Mouse (Mus musculus) mature B cell (primary cell): Measurements from ENCODE around the gene Cacng1.

Source experiments
- in situ Hi-C: fragments of 300-500 bp; cut with MboI; formaldehyde crosslinking; loops from 2 replicates; pipeline ENCODE4 v1.14.3; 2019

The Cacng1 gene

DNA sequence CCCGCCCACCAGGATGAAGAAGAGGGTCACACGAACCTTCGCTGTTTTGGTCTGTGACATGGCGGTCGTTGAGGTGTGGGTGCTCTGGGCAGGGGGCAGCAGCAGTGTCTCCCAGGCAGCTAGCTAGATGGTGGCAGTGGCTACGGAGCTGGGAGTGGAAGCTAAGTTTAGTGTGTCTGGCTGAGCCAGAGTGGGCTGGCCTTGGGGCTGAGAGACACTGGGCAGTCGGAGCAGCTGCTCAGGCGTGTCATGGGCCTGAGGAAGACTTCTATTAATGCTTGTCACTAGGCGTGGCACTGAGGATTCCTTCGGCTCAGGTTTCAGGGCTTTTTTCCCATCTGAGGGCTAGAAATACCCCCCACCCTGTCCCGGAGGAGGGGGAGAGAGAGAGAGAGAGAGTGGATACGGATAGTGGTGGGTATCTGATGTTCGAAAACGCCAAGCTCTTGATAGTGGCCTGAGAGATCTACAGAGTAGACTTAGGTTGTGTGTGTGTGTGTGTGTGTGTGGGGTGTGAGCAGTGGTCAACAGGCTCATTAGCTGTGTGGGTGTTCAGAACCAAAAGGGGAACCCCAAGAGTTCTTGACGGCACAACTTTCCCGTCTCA, at the start of gene Cacng1:
Gene Cacng1 (minus strand): TSS at position 191 of the 607 bp plus-strand sequence.
- in situ Hi-C loops, result no loop called here

DNA sequence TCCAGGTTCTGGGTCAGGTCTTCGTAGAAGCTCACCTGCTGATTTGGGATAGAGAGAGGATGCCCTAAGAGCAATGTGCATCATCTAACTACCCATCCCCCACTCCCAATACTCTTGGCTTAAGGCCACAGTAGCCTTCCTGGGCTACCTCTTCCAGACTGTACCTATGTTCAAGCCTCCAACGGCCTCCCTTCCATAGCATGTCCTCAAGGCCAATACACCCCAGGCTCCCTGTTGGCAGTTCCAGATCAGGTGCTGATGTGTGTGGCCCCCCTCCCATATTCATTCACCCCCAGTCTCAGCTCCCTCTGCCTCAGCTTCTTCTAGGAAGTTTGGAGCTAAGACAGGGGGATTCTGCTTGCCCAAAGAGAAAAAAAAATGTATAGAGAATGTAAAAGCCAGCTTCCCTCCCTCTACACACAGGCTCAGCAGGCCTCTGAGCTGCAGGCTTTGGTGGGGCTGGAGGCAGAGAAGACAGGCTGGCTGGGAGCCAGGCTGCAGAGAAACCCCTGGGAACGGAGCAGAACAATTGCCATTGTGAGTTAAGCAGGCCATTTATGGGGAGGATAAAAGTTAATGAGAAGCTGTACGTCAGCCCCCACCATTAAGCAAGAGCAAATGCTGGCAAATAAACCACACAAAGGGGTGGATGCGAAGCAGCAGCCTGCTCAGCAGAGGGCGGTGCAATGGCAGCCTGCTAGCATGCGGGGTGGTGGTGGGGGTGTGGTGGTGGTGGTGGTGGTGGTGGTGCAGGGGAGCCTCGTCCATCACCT, 46.6 kb upstream of the Cacng1 start:
- in situ Hi-C loops, result no loop called here

DNA sequence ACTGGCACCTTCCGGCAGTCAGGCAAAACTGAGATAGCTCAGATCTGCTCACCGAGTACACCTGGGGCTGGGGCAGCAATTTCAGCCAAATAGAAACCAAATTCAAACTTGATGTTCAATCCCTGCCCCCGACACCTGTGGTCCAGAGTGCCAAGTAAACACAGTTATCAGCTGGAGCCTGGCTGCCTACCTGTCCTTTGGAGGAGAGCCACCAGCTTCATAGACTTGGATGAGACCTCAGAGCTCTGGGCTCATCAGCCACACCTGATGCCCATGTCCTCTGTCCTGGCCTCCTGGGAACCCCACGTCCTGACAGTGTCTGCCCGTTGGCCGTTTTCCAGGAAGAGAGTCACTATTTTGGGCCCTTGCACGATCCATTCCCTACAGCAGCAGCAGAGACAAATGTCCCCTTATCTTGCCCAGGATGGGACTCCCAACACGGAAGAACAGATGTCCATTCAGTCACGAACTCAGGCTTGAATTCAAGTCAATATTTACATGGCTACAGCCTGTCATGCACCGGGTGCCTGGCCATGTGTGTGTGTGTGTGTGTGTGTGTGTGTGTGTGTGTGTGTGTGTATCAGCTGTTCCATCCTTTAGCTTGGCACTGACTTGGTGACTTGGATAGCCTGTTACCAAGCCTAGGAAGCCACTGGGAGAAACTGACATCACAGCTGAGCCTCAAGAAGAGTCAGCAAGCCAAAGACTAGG, 45.6 kb upstream of the Cacng1 start:
- in situ Hi-C loops, result no loop called here

DNA sequence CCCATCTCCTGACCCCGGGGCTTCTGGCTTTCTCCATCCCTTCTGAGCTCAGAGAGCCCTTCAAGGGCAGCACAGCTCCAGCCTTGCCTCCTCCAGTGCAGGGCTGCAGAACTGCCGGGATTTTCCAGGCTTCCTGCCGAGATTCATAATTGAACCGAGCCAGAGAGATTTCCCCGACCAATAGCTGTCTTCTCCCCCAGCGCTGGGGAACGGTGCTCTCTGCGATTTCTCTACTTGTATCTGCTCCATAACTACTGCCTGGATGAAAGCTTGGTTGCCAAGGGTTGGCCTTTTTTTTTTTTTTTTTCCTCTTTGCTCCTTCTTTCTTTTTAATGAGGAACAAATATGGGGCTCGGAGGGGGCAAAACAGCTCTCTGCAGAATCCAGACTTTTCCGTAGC, 43.7 kb upstream of the Cacng1 start:
- in situ Hi-C loops, result no loop called here

DNA sequence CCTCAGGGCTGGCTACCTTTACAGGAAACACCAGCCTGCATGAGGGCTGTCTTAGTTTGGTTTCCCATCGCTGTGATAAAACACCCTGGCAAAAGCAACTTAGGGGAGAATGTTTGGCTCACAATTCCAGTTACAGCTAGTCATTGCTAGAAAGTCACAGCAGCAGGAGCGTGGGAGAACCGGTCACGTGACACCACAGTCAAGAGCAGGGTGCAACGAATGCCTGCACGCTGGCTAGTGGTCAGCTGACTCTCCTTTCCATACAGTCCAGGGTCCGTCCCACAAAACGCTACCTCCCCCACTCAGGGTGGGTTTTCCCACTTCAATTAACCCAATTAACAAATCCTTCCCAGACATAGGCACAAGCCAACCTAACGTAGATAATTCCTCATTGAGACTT, 43.2 kb upstream of the Cacng1 start:
- in situ Hi-C loops, result no loop called here

DNA sequence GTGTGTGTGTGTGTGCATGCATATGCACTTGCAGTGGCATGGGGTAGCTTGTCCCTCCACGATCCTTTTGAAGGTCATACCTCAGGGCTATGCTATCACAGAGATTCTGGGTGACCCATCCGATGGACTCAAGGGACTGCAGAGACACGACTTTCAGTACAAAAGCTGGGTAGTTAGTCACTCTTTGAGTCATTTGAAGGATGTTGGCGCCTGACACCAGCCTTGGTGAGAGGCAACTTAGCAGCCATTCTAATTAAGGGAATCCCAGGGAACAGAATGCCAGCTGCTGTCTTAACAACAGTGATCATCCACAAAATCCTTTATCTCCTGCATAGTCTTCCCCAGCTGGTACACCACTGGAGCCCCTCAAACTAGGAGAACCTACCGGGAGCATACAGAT, 32.8 kb upstream of the Cacng1 start:
- in situ Hi-C loops, result no loop called here

DNA sequence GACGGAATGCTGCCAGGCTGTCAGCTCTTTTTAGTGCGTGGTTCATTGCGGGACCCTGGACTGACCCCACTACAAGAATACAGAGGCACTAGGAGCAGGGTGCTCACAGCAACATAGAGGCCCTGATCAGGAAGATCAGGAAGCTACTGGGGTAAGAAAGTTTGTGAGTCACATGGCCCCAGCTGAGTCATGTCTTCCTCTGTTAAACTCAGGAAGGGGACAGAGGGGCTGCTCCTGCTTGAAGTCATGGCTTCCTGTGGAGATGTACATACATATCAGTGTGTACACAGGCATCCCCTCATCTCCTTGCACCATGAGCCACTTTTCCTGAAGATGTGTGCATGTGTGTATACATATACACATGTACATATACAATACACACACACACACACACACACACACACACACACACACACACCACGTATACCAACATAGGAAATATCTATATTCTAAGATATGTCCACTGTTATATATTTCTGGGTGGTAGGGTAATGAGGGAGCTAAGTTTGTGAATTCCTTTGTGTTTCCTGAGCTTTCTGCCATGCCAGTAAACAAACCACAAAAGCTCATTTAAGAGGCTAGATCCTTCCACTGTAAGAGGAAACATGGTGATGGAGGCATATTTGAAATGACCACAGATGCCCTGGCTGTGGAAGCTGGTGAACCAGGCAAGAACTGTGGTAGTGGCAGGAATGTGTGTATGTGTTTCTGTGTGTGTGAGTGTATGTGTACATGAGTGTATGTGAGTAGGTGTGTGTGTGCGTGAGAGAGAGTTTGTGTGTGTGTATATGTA, 32.1 kb upstream of the Cacng1 start:
- in situ Hi-C loops, result no loop called here

DNA sequence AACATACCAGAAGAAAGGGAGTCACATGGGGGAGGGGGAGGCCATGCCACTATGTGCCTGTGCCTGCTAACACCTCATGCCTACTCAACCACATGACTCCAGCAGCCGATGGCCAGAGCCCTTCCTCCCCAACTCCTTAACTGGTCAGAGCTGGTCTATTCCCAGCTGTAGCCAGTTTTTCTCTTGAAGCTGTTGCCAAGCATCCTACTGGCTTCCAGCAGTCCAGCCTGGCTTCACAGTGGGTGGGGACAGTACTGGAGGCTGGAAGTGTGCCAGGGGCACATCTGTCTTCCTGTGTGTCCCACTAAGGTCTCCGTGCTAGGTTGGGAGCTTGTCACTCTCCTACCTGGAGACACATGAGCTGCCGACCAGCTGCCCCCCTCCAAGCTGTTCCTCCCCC, 26.8 kb upstream of the Cacng1 start:
- in situ Hi-C loops, result no loop called here

DNA sequence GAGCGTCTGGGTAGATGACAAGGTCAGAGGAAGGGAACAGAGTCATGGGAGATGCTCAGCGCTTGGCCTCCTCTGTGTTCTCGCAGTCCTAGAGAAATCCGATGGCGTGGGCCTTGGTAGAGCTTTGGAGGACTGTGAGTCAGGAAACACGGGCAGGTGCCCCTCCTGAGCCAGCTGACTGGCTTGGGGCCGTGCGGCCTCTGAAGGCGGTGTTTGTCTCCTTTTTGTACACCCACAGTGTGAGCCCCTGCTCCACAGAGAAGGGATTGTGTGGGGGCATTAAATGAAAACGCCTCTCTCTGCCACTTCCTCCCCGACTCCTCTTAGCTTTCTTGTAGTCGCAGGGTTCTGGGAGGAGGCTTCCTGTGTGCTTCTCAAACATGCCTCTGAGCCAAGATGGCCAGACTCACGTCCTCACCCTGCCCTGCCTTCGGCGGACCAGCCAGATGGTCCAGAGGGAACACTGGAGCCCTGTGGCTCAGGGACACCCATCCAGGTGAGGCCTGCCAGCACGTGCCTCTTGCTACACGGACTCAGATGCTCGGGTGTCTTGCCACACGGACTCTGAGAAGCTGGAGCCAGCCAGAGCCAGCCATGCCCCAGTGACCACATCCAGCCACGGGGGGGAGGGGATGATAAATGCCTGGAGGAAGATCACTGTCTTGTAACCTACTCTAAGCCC, 22.2 kb upstream of the Cacng1 start:
- in situ Hi-C loops, result no loop called here

DNA sequence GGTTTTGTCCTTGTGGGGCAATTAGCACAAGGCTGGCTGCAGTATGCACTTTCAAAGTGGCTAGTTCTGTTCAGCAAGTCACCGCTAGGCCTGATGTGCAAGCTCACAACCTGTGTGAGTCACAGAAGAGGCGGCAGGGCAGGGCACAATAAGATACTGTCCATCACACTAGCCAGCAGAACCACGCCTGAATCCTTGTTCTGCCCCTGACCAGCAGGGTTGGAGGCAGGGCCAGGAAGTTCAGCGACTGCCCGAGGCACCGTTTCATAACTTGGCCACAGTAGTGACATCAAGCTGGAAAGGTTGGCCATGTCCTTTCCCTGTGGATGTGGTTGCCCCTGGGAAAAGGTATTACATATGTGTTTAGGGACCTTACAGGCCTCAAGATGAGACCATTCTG, 21.6 kb upstream of the Cacng1 start:
- in situ Hi-C loops, result no loop called here

DNA sequence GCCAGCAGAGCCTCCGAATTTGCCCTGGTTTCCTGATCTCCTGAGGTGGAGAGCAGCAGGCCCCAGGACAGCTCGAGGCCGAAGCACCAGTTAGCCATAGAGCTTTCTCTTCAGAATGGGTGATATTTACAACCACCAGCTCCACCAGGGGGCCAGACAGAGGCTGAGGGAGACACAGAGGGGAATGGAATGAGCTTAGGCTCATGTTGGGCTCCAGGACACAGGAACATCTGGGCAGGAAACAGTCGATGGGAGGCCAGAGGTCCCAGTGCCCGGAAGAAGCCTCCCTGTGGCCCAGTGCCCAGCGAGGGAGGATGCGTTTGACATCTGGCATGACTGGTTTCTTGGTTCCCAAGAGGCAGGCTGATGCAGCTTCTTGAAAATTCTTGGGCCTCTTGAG, 17.8 kb upstream of the Cacng1 start:
- in situ Hi-C loops, result no loop called here

DNA sequence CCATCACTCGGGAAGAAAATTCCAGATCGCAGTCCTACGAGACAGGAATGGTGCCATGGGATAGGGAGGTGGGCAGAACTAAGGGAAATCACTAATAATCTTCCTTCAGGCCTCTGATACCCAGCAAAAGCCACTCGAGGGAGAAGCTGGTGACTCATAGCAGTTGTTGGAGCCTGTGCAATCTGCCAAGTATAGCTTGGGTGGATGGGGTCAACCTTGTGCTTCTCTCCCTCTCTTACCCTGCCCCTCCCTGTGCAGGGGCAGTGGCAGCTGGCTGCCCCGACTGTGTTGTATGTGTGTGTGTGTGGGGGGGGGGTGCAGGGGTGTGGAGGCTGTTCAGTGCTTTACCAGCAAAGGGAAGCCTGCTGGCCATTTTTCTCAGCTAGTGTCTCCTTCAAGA, 15.2 kb upstream of the Cacng1 start:
- in situ Hi-C loops, result no loop called here

DNA sequence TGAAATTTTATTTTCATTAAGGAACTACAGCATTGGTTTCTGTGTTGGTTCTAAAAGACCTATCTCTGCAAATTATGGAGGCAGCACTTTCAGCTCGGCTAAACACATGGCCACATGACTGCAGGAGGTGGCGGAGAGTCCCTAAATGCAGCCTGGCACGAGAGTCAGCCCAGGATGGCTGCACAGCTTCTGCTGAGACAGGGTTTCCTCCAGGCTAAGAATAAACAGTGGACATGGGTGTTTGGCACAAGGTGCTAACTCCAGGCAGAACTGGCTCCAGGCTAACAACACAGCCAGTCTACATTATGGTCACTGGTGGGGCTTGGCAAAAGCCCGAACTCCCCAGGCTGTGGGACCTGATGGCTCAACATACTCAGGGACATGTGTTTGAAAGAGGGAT, 14.6 kb upstream of the Cacng1 start:
- in situ Hi-C loops, result no loop called here

DNA sequence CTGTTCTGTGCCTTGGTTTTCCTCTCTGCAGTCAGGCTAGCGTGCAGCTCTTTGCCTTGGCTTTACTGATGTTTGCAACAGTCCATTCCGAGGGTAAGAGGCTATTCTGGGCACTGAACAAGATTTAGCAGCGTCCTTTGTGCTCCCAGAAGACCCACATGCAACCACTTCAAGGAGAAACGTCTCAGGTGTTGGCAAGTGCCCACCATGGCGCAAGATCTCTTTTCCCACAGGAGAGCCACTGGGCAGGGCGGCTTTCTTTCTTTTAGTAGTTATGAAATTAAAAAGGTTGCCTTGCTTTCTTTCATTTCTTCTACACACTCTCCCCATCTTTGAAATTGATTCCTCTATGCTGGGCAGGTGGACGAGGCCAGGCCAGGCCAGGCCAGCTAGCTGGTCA, 12.8 kb upstream of the Cacng1 start:
- in situ Hi-C loops, result no loop called here

DNA sequence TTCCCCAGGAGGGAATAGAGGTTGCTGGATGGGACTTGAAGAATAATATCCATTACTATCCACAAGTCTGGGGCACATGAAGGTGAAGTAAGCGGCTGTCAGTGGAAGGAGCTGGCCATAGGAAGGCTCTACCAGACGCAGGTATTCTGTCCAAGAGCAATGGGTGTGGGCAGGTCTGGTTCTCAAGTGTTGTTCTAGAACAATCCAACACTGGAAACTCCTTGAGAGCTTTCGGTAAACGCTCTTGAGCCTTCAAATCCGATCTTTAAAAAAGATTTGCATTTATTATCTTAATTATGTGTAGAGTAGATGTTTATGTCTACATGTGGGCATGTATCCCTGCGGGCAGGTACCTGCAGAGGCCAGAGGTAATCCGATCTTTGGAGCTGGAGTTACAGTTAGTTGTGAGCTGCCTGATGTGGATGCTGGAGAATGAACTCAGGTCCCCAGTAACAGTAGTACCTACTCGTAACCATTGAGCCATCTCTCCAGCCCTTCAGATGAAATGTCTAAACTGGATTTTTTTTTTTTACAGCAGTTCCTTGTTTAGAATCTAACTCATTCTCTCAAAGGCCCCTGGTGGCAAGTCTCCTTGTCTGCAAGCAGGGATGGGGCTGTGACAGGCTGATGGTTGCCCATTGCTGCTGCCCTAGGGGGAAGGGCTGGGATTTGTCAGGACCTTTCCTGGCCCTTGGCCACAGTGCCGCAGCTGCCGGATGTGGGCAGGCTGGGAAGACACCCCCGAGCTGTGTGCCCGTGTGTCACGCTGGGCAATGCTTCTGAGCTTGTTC, 11.9 kb upstream of the Cacng1 start:
- in situ Hi-C loops, result no loop called here

DNA sequence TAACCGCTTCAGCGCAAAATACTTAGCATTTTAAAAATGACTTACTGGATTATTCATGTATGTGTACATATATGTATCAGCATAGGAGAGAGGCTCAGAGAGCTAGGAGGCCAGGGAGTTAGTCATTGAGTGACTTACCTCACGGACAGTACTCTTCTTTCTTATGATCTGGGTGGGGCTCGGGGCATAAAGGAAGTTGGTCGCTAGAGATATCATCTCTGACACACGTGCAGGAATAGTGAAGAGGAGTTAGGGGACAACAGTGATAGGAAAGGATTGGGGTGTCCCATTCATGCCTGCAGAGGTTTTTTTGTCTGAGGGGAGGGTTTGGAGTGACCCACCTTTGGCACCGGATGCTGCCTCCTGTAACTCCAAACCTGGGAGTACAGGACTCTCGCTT, 8.3 kb upstream of the Cacng1 start:
- in situ Hi-C loops, result no loop called here

DNA sequence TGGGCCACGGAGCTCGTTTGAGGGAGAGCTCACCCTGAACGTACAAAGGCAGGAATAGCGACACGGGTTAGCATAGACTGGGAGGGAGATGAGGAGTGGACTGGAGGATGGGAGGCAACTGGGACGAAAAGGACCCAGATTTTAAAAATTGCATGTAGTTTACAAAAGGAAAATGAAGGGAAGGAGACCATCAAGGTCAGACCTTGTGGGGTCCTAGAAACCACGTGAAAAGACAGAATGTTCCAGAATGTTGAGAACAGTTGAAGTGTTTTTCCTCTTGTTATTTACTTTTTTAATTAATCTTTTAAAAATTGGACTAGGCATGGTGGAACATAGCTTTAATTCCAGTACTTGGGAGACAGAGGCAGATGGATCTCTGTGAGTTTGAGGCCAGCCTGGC, 4.7 kb upstream of the Cacng1 start:
- in situ Hi-C loops, result no loop called here

DNA sequence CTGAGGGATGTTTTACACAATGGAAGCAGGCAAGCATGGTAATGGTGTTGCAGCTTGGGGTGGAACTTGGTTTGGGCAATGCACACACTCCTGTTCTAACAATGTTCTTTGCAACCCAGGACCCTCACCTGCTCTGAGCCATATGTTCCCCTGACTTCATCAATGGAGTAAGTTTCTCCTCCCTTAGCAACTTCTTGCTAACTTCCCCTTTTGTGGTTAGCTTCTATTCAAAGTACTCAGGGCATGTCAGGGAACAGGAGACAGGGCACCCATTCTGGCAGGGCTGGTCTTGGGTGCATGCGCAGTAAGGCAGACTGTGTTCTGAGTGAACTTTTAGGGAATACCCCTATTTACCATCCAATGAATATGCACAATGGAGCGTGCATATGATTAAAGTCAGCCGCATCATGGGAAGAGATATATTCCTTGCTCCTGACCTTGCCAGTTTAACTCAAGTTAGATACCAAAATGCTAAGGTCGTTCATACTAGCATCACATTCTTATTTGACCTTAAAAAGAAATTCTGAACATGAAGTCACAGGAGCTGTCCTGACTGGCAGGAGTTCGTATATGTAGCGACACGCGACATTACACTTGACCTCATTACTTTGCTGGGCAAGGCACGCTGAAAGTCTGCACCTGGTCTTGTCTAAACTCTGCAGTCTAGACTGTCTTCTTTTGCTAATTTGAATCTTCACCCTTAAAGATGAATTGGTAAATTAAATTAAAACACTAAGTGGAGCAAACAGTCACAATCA, 4.1 kb upstream of the Cacng1 start:
- in situ Hi-C loops, result no loop called here

DNA sequence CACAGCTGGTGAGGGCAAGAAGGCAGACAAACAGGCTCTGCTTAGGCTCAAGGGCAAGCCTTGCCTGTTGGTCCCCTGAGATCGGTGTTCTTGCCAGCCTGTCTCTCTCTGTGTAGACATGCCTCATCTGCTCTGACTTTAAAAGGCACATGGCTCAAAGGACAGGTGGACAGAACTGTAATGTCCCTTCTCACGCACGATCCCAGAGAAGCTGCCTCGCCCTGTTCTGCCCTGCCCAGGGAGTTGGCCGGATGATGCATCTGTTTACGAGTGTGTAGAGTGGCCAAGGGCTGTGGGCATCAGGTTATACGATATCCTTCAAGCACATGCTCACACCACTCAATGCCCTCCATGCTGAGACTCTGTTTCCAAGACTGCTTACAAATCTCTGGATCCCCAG, 2.0 kb downstream of the Cacng1 start:
- in situ Hi-C loops, result no loop called here

DNA sequence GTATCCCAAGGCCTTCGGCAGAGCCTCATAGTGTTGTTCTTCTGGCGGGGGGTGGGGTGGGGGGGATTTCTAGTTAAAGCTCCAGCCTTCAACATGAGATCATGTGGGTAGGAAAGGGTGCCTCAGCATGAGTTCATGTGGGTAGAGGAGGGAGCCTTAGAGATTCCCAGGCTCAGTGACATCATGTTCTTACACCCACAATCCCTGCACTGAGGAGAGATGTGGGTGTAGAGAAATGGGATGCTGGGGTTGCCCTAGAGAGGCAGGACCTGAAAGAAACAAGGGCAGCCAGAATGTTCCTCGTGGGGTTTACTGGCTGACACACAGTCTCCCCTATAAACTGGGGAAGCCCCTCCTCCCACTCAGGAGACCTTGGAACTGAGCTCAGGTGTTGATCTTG, 5.9 kb downstream of the Cacng1 start:
- in situ Hi-C loops, result no loop called here
